Mouse (Mus musculus): ENCODE results near the gene Inpp5e. TPM values are rescaled to one million over a fixed set of nuclear protein-coding genes. Genes with fewer than 3 reads are reported as not detected.

Inpp5e gene
- polyA plus RNA-seq, 1 experiment from 2014 or later = 25.1 TPM

DNA sequence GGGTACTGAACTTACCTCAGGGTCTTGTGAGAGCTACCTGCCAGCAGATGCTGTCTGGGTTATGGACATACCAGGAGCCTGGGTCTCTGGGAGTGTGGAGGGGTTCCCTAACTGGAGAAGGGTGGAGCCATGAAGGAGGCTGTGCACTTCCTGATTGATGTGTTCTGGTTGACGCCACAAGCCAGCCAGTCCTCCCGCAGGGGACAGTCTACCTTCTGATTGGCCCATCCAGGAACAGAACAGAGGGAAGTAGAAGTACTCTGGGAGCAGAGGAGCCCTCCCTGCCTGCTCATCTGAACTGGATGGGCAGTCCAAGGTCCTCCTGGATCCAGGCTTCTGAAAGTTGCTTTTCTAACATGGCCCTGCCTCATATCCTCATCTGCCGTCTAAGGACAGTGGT lies 48.2 kb downstream of the Inpp5e start, which contains the start of gene Card9:
Card9 (minus strand) TSS at position 147 of the 400 bp plus-strand sequence.
- Histone ChIP-seq H3K27ac (replicated peaks) (no peak within 1 kb of the TSS), H3K27me3 (no peaks in the 10 kb centered on the region), H3K36me3 (peaks cover 26% of the 10 kb centered on the region), H3K4me3 (replicated peaks) (no peak within 1 kb of the TSS), H3K4me2 (replicated peaks) (no peak within 1 kb of the TSS), H3K4me1 (peaks cover 17% of the 10 kb centered on the region; the same call in 1 of the 2 replicates), H3K9me3 (replicated peaks) (no peaks in the 10 kb centered on the region), H3K9ac (no peak within 1 kb of the TSS)
- 0 out of 2 replicates have a peak, but pooled peaks have one; percentile 17 for ATAC-seq (ENCODE audit: insufficient number of reproducible peaks, low FRiP score, low TSS enrichment, low read depth)
- 42% methylated on average over 3 of the region's 3 CpGs for WGBS

GRCm38 (mm10) chr2:26359983-26360382 lies 49.0 kb downstream of the Inpp5e start:
- Histone ChIP-seq H3K9me3 (replicated peaks) (no peaks in the 10 kb centered on the region), H3K4me1 (peaks cover 14% of the 10 kb centered on the region; the same call in 1 of the 2 replicates), H3K36me3 (peaks cover 19% of the 10 kb centered on the region), H3K9ac (no peak overlapping the region), H3K27me3 (no peaks in the 10 kb centered on the region), H3K27ac (replicated peaks) (no peak overlapping the region), H3K4me2 (replicated peaks) (no peak overlapping the region), H3K4me3 (replicated peaks) (no peak overlapping the region)
- no peak for ATAC-seq (ENCODE audit: insufficient number of reproducible peaks, low FRiP score, low TSS enrichment, low read depth)
- WGBS = 82% methylated on average over 6 of the region's 6 CpGs

GRCm38 (mm10) chr2:26358667-26359320 lies 50.2 kb downstream of the Inpp5e start:
- Histone ChIP-seq H3K4me3 (replicated peaks) (no peak overlapping the region), H3K9ac (no peak overlapping the region), H3K4me2 (replicated peaks) (no peak overlapping the region), H3K27ac (replicated peaks) (no peak overlapping the region), H3K4me1 (peaks cover 6% of the 10 kb centered on the region; the same call in 1 of the 2 replicates), H3K36me3 (peaks cover 7% of the 10 kb centered on the region), H3K9me3 (replicated peaks) (no peaks in the 10 kb centered on the region), H3K27me3 (no peaks in the 10 kb centered on the region)
- no peak for ATAC-seq (ENCODE audit: insufficient number of reproducible peaks, low FRiP score, low TSS enrichment, low read depth)
- 87% methylated on average over 13 of the region's 13 CpGs for WGBS

DNA sequence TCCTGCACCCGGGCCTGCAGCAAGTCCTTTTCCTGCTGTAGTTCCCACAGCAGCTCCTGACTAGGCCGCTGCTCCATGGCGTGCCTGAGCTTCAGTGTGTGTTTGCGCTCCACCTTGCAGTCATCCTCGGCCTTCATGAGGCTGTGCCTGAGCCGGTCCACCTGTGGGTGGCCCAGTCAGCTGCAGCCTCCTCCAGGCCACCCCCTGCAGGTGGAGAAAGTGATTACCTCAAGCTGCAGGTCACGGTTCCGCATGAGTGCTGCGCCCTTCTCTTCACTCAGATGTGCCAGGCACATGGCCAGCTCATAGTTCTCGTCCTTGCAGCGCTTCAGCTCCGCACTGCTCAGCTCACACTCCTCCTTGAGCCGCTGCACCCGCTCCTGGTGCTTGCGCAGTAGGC lies 51.5 kb downstream of the Inpp5e start:
- Histone ChIP-seq H3K27ac (replicated peaks) (no peak overlapping the region), H3K4me3 (replicated peaks) (no peak overlapping the region), H3K27me3 (no peaks in the 10 kb centered on the region), H3K36me3 (peaks cover 4% of the 10 kb centered on the region; the same call in 1 of the 2 replicates), H3K4me2 (replicated peaks) (no peak overlapping the region), H3K4me1 (peaks cover 13% of the 10 kb centered on the region), H3K9me3 (replicated peaks) (no peaks in the 10 kb centered on the region), H3K9ac (no peak overlapping the region)
- ATAC-seq (ENCODE audit: insufficient number of reproducible peaks, low FRiP score, low TSS enrichment, low read depth) = no peak
- 46% methylated on average over 15 of the region's 15 CpGs for WGBS

DNA sequence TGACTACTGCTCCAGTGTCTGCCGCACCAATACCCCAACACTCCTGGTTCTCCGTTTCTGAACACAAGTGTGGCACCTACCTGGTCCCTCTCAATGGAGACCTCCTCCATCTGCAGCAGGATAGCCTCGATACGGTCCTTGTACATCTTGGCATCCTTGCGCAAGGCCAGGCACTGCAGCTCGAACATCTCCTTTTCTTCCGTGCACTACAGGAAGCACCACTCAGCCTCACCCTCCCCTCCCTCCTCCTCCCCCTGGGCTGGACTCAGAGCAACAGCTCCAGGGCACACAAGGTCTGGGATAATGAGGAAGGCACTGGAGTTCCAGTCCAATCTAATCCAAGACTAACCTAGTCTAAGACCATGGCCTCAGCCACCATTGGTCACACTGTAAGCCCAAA lies 52.3 kb downstream of the Inpp5e start:
- Histone ChIP-seq H3K36me3 (no peaks in the 10 kb centered on the region), H3K4me1 (peaks cover 15% of the 10 kb centered on the region), H3K4me3 (replicated peaks) (no peak overlapping the region), H3K27me3 (no peaks in the 10 kb centered on the region), H3K4me2 (replicated peaks) (no peak overlapping the region), H3K9ac (no peak overlapping the region), H3K9me3 (replicated peaks) (no peaks in the 10 kb centered on the region), H3K27ac (replicated peaks) (no peak overlapping the region)
- 66% methylated on average over 7 of the region's 7 CpGs for WGBS
- ATAC-seq (ENCODE audit: insufficient number of reproducible peaks, low FRiP score, low TSS enrichment, low read depth) = no peak

DNA sequence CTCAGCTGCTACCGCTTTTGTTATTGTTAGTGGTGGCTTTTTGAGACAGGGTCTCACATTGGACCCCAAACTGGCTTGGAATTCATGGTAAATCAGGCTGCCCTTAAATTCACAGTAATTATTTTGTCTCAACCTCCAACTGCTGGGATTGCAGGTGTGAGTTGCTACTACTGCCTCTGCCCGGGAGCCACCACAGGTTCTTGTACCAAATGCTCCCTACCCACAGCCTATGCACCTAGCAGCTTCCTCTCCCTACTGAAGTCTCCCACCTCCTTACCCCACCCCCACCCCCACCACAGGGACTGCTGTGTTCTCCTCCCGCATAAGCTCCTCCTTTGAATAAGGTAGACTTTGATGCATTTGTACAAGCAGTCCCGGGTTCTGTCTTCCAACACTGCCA lies 52.8 kb downstream of the Inpp5e start:
- WGBS = 80% methylated on average over 4 of the region's 4 CpGs
- Histone ChIP-seq H3K27me3 (no peaks in the 10 kb centered on the region), H3K4me1 (peaks cover 17% of the 10 kb centered on the region), H3K9ac (no peak overlapping the region), H3K4me2 (replicated peaks) (no peak overlapping the region), H3K36me3 (no peaks in the 10 kb centered on the region), H3K27ac (replicated peaks) (no peak overlapping the region), H3K9me3 (replicated peaks) (no peaks in the 10 kb centered on the region), H3K4me3 (replicated peaks) (no peak overlapping the region)
- ATAC-seq (ENCODE audit: insufficient number of reproducible peaks, low FRiP score, low TSS enrichment, low read depth) = no peak

- WGBS = 87% methylated on average over 4 of the region's 4 CpGs
- Histone ChIP-seq H3K9me3 (replicated peaks) (no peaks in the 10 kb centered on the region), H3K36me3 (peaks cover 10% of the 10 kb centered on the region), H3K27me3 (no peaks in the 10 kb centered on the region), H3K4me3 (replicated peaks) (no peak overlapping the region), H3K4me2 (replicated peaks) (no peak overlapping the region), H3K4me1 (peaks cover 24% of the 10 kb centered on the region), H3K27ac (replicated peaks) (no peak overlapping the region), H3K9ac (no peak overlapping the region)
- no peak for ATAC-seq (ENCODE audit: insufficient number of reproducible peaks, low FRiP score, low TSS enrichment, low read depth)
Observed at GRCm38 (mm10) chr2:26354401-26354800, 54.6 kb downstream of the Inpp5e start.

DNA sequence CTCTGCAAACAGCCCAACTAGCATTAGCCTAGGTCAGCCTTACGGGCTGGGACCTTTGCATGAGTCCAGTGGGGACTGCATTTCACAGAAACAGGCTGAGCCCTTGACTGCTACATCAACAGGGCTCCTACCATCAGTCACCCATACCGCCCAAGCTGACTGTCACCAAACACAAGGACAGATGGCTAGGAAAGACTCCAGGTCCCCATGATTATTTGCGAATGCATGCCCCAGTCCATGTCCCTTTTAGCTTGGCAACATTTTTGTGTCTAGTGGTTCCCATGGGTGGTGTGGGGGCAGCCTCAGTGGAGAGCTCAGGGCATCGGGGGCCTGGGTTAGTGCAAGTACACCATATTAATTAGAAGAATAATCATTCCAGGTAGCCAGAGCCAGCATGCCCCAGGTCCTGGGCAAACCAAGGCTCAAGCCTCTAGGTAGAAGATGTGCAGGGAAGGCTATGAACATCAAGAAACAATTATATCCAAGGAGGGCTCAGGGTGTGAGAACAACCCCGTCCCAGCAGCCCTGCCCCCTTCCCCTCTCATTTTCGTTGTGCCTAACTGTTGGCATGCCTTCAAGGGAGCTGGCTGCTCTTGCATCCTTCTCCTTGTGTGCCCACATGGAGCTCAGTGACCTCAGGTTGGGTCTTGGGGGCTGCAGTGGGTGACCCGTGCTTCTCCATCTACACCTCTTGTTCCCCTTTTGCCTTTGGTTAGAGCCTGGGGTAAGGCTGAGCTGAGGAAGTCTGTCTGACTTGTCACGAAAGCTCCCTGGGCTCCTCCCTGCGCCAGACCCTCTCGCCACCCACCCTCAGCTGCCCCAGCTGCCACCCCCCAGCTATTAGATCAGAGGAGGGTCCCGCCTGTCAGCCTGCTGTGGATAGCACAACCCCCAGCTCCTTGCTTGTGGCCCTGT lies 55.7 kb downstream of the Inpp5e start:
- Histone ChIP-seq H3K4me2 (replicated peaks) (peak overlapping the region; percentile 97), H3K4me1 (peaks cover 32% of the 10 kb centered on the region), H3K9ac (no peak overlapping the region), H3K27ac (replicated peaks) (no peak overlapping the region), H3K9me3 (replicated peaks) (no peaks in the 10 kb centered on the region), H3K36me3 (peaks cover 20% of the 10 kb centered on the region), H3K27me3 (no peaks in the 10 kb centered on the region), H3K4me3 (replicated peaks) (peak overlapping the region; percentile 88)
- WGBS = 89% methylated on average over 11 of the region's 11 CpGs
- ATAC-seq (ENCODE audit: insufficient number of reproducible peaks, low FRiP score, low TSS enrichment, low read depth) = no peak

- Histone ChIP-seq H3K9ac (peak overlapping the region; percentile 75), H3K4me3 (replicated peaks) (peak overlapping the region; percentile 88), H3K9me3 (replicated peaks) (no peaks in the 10 kb centered on the region), H3K4me1 (peaks cover 36% of the 10 kb centered on the region), H3K27me3 (no peaks in the 10 kb centered on the region), H3K36me3 (peaks cover 26% of the 10 kb centered on the region), H3K4me2 (replicated peaks) (peak overlapping the region; percentile 97), H3K27ac (replicated peaks) (peak overlapping the region; percentile 90)
- WGBS = 3% methylated on average over 36 of the region's 36 CpGs
- no peak for ATAC-seq (ENCODE audit: insufficient number of reproducible peaks, low FRiP score, low TSS enrichment, low read depth)
Observed at GRCm38 (mm10) chr2:26352291-26352910, 56.6 kb downstream of the Inpp5e start.

DNA sequence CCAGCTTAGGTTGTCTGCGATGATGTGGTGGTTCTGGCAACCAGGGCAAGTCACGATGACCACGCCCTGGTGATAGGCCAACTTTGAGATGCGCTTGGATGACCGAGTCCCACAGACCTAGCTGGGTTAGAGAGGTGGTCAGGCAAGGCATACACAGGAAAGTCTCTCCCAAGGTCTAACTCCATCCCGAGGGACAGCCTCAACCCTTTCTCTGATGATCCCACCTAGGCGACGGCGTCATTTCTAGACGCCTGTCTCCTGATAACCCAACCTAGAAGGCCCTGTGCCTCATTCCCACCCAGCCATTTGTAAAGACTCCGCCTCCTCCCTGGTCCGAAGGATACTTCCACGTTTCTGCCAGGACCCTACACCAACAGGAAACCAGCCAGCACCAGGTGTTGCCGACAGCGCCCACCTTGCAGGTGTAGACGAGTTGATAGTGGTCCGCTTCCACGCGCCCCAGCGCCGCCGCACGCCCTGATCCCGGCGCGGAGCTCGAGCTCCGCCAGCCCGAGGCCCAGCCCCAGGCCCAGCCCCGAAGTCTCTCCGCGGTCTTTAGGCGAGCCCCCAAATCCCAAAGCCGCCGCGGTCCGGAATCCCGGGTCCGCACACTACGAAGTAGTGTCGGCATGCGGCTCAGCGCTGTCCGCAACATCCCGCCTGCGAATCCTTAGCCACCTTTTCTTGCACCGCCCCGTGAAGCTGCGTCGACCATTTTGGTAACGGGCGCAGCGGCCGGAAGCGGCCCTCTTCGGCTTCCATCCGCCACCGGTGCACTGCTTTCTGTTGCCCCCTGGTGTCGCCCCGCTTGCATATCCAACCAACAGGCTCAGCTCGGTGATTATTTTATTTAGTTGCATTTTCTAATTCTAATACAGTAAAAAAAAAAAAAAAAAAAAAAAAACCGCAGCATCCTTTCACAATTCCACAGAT lies 57.4 kb downstream of the Inpp5e start, which contains the start of gene Dnlz:
Dnlz (minus strand) TSS at position 753 of the 933 bp plus-strand sequence.
- Histone ChIP-seq H3K4me2 (replicated peaks) (peak within 1 kb of the TSS; percentile 97), H3K9ac (peak within 1 kb of the TSS; percentile 94), H3K27me3 (no peaks in the 10 kb centered on the region), H3K36me3 (peaks cover 34% of the 10 kb centered on the region), H3K9me3 (replicated peaks) (no peaks in the 10 kb centered on the region), H3K4me3 (replicated peaks) (peak within 1 kb of the TSS; percentile 88), H3K27ac (replicated peaks) (peak within 1 kb of the TSS; percentile 90), H3K4me1 (peaks cover 40% of the 10 kb centered on the region)
- peak; percentile 73 for ATAC-seq (ENCODE audit: insufficient number of reproducible peaks, low FRiP score, low TSS enrichment, low read depth)
- 2% methylated on average over 62 of the region's 62 CpGs for WGBS

Data from embryonic facial prominence, embryonic 15.5 days (tissue).